11 mouse cellular contexts compared by ENCODE assay signal in the genomic region with DNA sequence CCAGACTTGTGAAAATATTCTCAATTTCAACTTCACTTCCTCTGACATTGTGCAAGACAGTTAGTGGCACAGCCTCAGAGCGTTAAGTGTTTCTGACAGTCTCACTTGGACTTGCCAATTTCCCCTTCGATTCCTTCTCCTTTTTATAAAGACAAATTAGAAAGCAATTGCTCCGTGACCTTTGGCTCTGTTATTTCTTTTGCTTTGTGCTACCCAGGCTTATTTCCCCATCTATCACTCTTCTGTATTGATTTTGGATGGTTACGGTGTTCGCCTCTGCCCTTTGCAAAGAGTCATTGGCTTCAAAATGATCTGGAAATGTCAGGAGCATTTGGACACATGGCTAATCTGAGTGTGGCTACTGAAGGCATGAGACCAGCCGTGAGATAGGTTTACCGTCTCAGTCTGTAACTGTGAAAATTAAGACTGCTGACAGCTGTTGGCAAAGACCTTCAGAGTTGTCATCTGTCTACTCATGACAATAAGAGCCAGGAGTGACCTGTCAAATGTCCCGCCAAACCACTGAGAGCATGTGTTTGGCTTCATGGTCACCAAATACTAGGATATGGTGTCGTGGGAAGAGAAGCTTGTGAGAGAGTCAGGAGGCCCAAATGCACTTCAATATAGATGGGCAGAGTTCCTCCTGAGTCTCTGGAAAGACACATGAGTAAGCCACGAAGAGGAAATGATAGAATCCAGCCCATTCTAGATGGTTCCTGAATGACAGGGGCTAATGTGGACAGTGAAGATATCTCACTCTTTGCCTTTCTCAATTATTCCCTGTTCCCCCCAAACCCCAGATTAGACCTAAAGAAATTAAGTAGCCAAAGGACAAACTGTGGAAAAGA.
DNase-seq lines count a peak whose midpoint lies in the region; ATAC-seq and TF ChIP-seq lines count a peak whose summit lies in the region.
"Had no signal": no experiment of that assay in that cellular context is flagged by ENCODE, and none has a peak within 500 bp of the region (broad histone marks: within the 10 kb centered on the region; RNA-seq: fewer than 3 reads in every experiment).

No protein-coding gene starts in this region.

- H3K36me3 ChIP-seq in hindbrain, embryonic 11.5 days (ENCODE audit: control insufficient read depth, insufficient read depth, low read length) = no peaks in the 10 kb centered on the region
- H3K36me3 ChIP-seq in hindbrain, embryonic 10.5 days = no peaks in the 10 kb centered on the region
- no peaks in the 10 kb centered on the region for H3K36me3 ChIP-seq in lung, postnatal 0 days (ENCODE audit: insufficient read depth, low read length)
- H3K36me3 ChIP-seq: heart, embryonic 15.5 days; kidney, embryonic 15.5 days; liver, embryonic 13.5 days had no signal

- TF ChIP-seq CTCF in lung, postnatal 0 days (IDR thresholded peaks at IDR 0.05) = no peak

- H3K27me3 ChIP-seq in hindbrain, embryonic 11.5 days (ENCODE audit: control insufficient read depth, insufficient read depth, low read length) = no peaks in the 10 kb centered on the region
- H3K27me3 ChIP-seq in hindbrain, embryonic 10.5 days (ENCODE audit: insufficient read depth, poor library complexity, severe bottlenecking) = peaks cover 11% of the 10 kb centered on the region; the same call in 1 of the 2 replicates
- H3K27me3 ChIP-seq in lung, postnatal 0 days (replicated peaks; ENCODE audit: insufficient read depth, low read length) = no peaks in the 10 kb centered on the region
- H3K27me3 ChIP-seq: heart, embryonic 15.5 days; kidney, embryonic 15.5 days; liver, embryonic 13.5 days had no signal

- no peak overlapping the region for H3K4me3 ChIP-seq in hindbrain, embryonic 11.5 days (ENCODE audit: low read depth, low read length)
- no peak overlapping the region for H3K4me3 ChIP-seq in hindbrain, embryonic 10.5 days
- no peak overlapping the region for H3K4me3 ChIP-seq in brown adipose tissue, adult 24 weeks (ENCODE audit: insufficient read depth, low read depth, low read length)
- no peak overlapping the region for H3K4me3 ChIP-seq in lung, postnatal 0 days (ENCODE audit: low read depth, low read length)
- H3K4me3 ChIP-seq: heart, embryonic 15.5 days; kidney, embryonic 15.5 days; liver, embryonic 13.5 days had no signal

- no peaks in the 10 kb centered on the region for H3K9me3 ChIP-seq in hindbrain, embryonic 11.5 days (ENCODE audit: control insufficient read depth, low read length)
- peaks cover under 1% of the 10 kb centered on the region; the same call in 1 of the 2 replicates for H3K9me3 ChIP-seq in hindbrain, embryonic 10.5 days
- H3K9me3 ChIP-seq in lung, postnatal 0 days (ENCODE audit: low read length) = no peaks in the 10 kb centered on the region
- H3K9me3 ChIP-seq: heart, embryonic 15.5 days; kidney, embryonic 15.5 days; liver, embryonic 13.5 days had no signal

- ATAC-seq in hindbrain, embryonic 11.5 days (ENCODE audit: low FRiP score) = 0 out of 2 replicates have a peak, but pooled peaks have one; percentile 22
- peak; percentile 30; the same call in 1 of the 2 replicates for ATAC-seq in lung, postnatal 0 days

- WGBS in hindbrain, embryonic 11.5 days = 73% methylated on average over 10 of the region's 10 CpGs
- 82% methylated on average over 10 of the region's 10 CpGs for WGBS in hindbrain, embryonic 10.5 days
- WGBS in lung, postnatal 0 days = 56% methylated on average over 10 of the region's 10 CpGs

- 0 out of 2 replicates have a peak, but pooled peaks have one; percentile 24 for TF ChIP-seq EP300 in lung, postnatal 0 days (IDR thresholded peaks at IDR 0.05)

- no peak overlapping the region for H3K9ac ChIP-seq in hindbrain, embryonic 11.5 days (ENCODE audit: low read depth, low read length)
- no peak overlapping the region for H3K9ac ChIP-seq in lung, postnatal 0 days (replicated peaks; ENCODE audit: low read depth)
- H3K9ac ChIP-seq: heart, embryonic 15.5 days; kidney, embryonic 15.5 days; liver, embryonic 13.5 days had no signal

- no peak overlapping the region for H3K4me2 ChIP-seq in hindbrain, embryonic 11.5 days (replicated peaks; ENCODE audit: low read depth, low read length)
- no peak overlapping the region for H3K4me2 ChIP-seq in lung, postnatal 0 days (replicated peaks; ENCODE audit: low read depth, low read length)
- H3K4me2 ChIP-seq: heart, embryonic 15.5 days; kidney, embryonic 15.5 days; liver, embryonic 13.5 days had no signal

- no peak for DNase-seq in hindbrain, embryonic 11.5 days (ENCODE audit: low spot score)
- no peak for DNase-seq in hindbrain, embryonic 10.5 days (ENCODE audit: low spot score)
- peak; percentile 74 for DNase-seq in 416B (ENCODE audit: low read depth)
- DNase-seq in lung, postnatal 0 days (ENCODE audit: low spot score) = peak; percentile 83
- DNase-seq in cerebellum, adult 11-12 months = no peak
- no peak for DNase-seq in urinary bladder, postnatal 36 days (ENCODE audit: low spot score in 2 of 2)
- DNase-seq: layer of hippocampus, postnatal 36 days; liver, embryonic 13.5 days had no signal

- H3K4me1 ChIP-seq in hindbrain, embryonic 11.5 days (replicated peaks; ENCODE audit: control insufficient read depth, insufficient read depth, low read length) = no peaks in the 10 kb centered on the region
- no peaks in the 10 kb centered on the region for H3K4me1 ChIP-seq in hindbrain, embryonic 10.5 days (replicated peaks)
- no peaks in the 10 kb centered on the region; the same call in 1 of the 2 replicates for H3K4me1 ChIP-seq in brown adipose tissue, adult 24 weeks (ENCODE audit: control insufficient read depth, insufficient read depth, insufficient read length, low read length)
- peaks cover 4% of the 10 kb centered on the region; the same call in 1 of the 2 replicates for H3K4me1 ChIP-seq in lung, postnatal 0 days (ENCODE audit: insufficient read depth, low read depth, low read length)
- H3K4me1 ChIP-seq: kidney, embryonic 15.5 days; liver, embryonic 13.5 days had no signal

- H3K27ac ChIP-seq in hindbrain, embryonic 11.5 days (ENCODE audit: low read depth, low read length) = no peak overlapping the region
- H3K27ac ChIP-seq in hindbrain, embryonic 10.5 days = no peak overlapping the region
- H3K27ac ChIP-seq in brown adipose tissue, adult 24 weeks (replicated peaks; ENCODE audit: low read depth, low read length) = peak overlapping the region; percentile 63
- H3K27ac ChIP-seq in lung, postnatal 0 days (ENCODE audit: low read length) = peak overlapping the region; percentile 47; the same call in 1 of the 2 replicates
- H3K27ac ChIP-seq: heart, embryonic 15.5 days; kidney, embryonic 15.5 days; liver, embryonic 13.5 days had no signal

Comparison
In these comparisons a context has a peak if more than half of its experiments do, and no peak if none do; other contexts are left out.
1. DNase-seq: peak in 416B (single experiment) and lung, postnatal 0 days (single experiment); none in hindbrain, embryonic 11.5 days (single experiment), hindbrain, embryonic 10.5 days (single experiment), cerebellum, adult 11-12 months (single experiment) and urinary bladder, postnatal 36 days (0 of 2).
2. H3K27ac ChIP-seq: peak in brown adipose tissue, adult 24 weeks (single experiment) and lung, postnatal 0 days (single experiment); none in hindbrain, embryonic 11.5 days (single experiment) and hindbrain, embryonic 10.5 days (single experiment).